Mouse (Mus musculus) spleen, embryonic (tissue): ENCODE measurements around the gene Gigyf1.

Experiments
- CTCF ChIA-PET: fragments of 350-600 bp; sonication (Branson Sonifier 250); formaldehyde crosslinking; loops from one replicate; lab custom pipeline; 2022; lab: Charles Lee

Gene Gigyf1

GRCm38 (mm10) chr5:137518436-137518835 is at the start of gene Gigyf1:
Gigyf1 (plus strand) TSS chr5:137518548.
- CTCF ChIA-PET, result no interaction called here

- CTCF ChIA-PET, result no interaction called here
Measured at GRCm38 (mm10) chr5:137472252-137472904, 46.0 kb upstream of the Gigyf1 start.

- CTCF ChIA-PET, result no interaction called here
Measured at GRCm38 (mm10) chr5:137474351-137474750, 44.0 kb upstream of the Gigyf1 start.

GRCm38 (mm10) chr5:137476964-137477363 is 41.4 kb upstream of the Gigyf1 start, which contains the start of gene Zan:
Zan (minus strand) TSS chr5:137477064.
- CTCF ChIA-PET, result no interaction called here

- CTCF ChIA-PET, result interaction anchor here (0.6 to 0.7 kb wide), 2 partner anchors 88 to 198 kb away, joined by 4 to 5 read pairs; no protein-coding TSS in a partner anchor
Measured at GRCm38 (mm10) chr5:137481138-137481537, 37.2 kb upstream of the Gigyf1 start.

- CTCF ChIA-PET, result no interaction called here
Measured at GRCm38 (mm10) chr5:137481897-137482296, 36.5 kb upstream of the Gigyf1 start.

- CTCF ChIA-PET, result interaction anchor here (0.6 kb wide), 2 partner anchors 32 to 1411 kb away, joined by 3 to 6 read pairs; no protein-coding TSS in a partner anchor
Measured at GRCm38 (mm10) chr5:137485071-137485850, 33.1 kb upstream of the Gigyf1 start.

GRCm38 (mm10) chr5:137485851-137486155 is 32.5 kb upstream of the Gigyf1 start:
- CTCF ChIA-PET, result interaction anchor here (0.6 kb wide), 2 partner anchors 33 to 1411 kb away, joined by 3 to 6 read pairs; no protein-coding TSS in a partner anchor

- CTCF ChIA-PET, result no interaction called here
Measured at GRCm38 (mm10) chr5:137487616-137488015, 30.7 kb upstream of the Gigyf1 start.

- CTCF ChIA-PET, result no interaction called here
Measured at GRCm38 (mm10) chr5:137491559-137491958, 26.8 kb upstream of the Gigyf1 start.

- CTCF ChIA-PET, result no interaction called here
Measured at GRCm38 (mm10) chr5:137493831-137494230, 24.5 kb upstream of the Gigyf1 start.

GRCm38 (mm10) chr5:137500186-137500585 is 18.2 kb upstream of the Gigyf1 start:
- CTCF ChIA-PET, result no interaction called here

GRCm38 (mm10) chr5:137501709-137502666 is 16.4 kb upstream of the Gigyf1 start, which contains the start of gene Pop7:
Pop7 (minus strand) TSS chr5:137502518.
- CTCF ChIA-PET, result interaction anchor here (0.5 to 1.6 kb wide), 3 partner anchors 9 to 29 kb away, joined by 3 to 5 read pairs (median 3); no protein-coding TSS in a partner anchor

GRCm38 (mm10) chr5:137502667-137503110 is 15.7 kb upstream of the Gigyf1 start:
- CTCF ChIA-PET, result interaction anchor here (1.1 to 1.6 kb wide), 2 partner anchors 9 to 27 kb away, joined by 3 to 5 read pairs; no protein-coding TSS in a partner anchor

- CTCF ChIA-PET, result interaction anchor here (0.6 kb wide), 1 partner anchor 62 kb away, joined by 3 read pairs; no protein-coding TSS in a partner anchor
Measured at GRCm38 (mm10) chr5:137504041-137504440, 14.3 kb upstream of the Gigyf1 start.

GRCm38 (mm10) chr5:137510014-137510501 is 8.3 kb upstream of the Gigyf1 start:
- CTCF ChIA-PET, result interaction anchor here (0.6 to 0.8 kb wide), 2 partner anchors 21 to 139 kb away, joined by 3 to 7 read pairs; no protein-coding TSS in a partner anchor

GRCm38 (mm10) chr5:137510573-137511390 is 7.6 kb upstream of the Gigyf1 start:
- CTCF ChIA-PET, result interaction anchor here (1.8 kb wide), 1 partner anchor 8 kb away, joined by 5 read pairs; the partner anchor contains the start of gene Pop7

GRCm38 (mm10) chr5:137511706-137512105 is 6.6 kb upstream of the Gigyf1 start:
- CTCF ChIA-PET, result interaction anchor here (1.8 kb wide), 1 partner anchor 9 kb away, joined by 5 read pairs; the partner anchor contains the start of gene Pop7
